Mouse (Mus musculus): ENCODE results near the gene Cwc27.
A peak's percentile ranks its signal among the peaks of the same experiment; 100 is the strongest.

Cwc27 gene

DNA sequence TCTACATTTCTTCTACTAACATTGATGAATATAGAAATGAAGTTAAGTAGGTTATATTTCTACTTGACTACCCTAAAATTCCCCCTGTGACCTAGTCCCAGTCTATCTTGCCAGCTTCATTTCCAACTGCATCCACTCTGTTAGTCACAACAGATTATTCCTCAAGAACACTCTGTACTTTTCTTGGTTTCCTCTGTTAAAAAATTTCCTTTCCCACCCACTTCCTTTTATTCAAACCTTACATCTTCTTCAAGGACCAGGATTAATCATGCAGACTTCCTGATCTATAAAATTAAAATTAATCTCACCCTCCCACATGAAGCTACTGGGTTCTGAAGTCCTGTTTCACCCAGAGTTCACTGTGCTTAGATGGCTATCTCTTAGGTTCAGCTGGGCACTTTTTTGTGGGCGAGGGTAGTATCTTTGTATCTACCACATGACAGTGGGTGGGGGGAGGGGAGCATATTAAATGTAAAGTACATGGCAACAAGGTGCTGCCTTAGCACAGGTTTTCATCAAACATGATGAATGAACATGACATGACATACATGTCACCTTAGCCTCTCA is 37.8 kb downstream of the Cwc27 start:
- DNase-seq (ENCODE audit: low spot score in 2 of 2): no peak

DNA sequence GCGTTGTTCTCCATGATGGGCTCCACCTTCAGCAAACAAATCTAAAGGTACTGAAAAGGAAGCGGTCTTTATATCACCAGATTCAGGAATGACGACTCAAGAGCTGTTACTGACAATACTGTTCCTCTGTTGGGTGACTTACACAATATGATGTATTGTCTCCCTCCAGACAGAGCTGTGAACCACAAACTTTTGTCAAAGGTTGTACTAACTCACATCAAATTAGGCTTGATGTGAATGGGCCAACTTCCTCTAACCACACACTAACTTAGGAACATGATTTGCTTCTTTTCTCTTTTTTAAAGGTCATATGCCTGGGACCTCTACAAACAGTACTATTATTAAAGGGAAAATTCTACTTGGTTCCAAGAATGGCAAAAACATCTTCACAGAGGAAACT is 53.7 kb downstream of the Cwc27 start:
- DNase-seq (ENCODE audit: low spot score in 2 of 2): no peak

- DNase-seq (ENCODE audit: low spot score in 2 of 2): no peak
These were observed 54.5 kb downstream of the Cwc27 start for GRCm38 (mm10) chr13:104762401-104762800.

GRCm38 (mm10) chr13:104759381-104759780 is 57.6 kb downstream of the Cwc27 start:
- DNase-seq (ENCODE audit: low spot score in 2 of 2): no peak

- peak in 1 of 2 experiments; percentile 4 for DNase-seq (ENCODE audit: low spot score in 2 of 2)
These were observed 69.9 kb downstream of the Cwc27 start for GRCm38 (mm10) chr13:104747032-104747431.

GRCm38 (mm10) chr13:104742866-104743265 is 74.1 kb downstream of the Cwc27 start:
- DNase-seq (ENCODE audit: low spot score in 2 of 2): no peak

GRCm38 (mm10) chr13:104729261-104730046 is 87.5 kb downstream of the Cwc27 start:
- DNase-seq (ENCODE audit: low spot score in 2 of 2): no peak

DNA sequence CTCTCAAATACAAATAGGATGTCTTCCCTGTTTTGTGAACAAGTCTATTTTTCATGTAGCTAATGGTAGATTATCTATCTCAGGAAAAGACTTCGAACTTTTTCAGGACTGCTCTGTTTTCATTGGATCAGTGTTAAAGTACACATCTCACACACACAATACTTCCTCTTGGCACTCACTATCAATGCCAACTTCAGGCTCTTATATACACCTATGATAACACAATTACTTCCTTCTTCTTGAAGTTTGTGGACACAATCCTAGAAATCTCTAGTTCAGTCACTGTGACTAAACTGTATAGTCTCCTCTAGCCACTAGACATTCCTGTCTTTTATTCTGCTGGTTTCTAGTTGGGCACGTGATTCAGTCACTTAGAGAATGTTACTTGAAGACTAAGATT is 89.3 kb downstream of the Cwc27 start:
- DNase-seq (ENCODE audit: low spot score in 2 of 2): no peak

DNA sequence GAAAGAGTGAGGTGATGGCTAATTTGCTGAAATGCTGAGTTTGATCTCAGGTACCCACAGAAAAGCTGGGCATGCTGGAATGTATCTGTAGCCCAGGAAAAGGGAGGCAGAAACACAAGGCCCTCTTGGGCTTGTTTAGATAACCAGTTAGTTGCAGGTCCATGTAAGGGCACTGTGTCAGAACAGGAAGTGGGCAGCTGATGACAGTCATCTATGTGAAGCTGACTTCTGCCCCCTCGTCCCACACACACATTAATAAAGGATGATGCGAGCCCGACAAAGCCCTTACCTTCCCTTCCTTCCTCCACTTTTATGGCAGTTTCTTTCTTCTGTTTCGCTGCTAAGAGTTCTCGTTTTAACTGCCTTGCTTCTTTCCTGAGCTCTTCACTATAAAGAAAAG is 96.8 kb downstream of the Cwc27 start:
- no peak for DNase-seq (ENCODE audit: low spot score in 2 of 2)

DNA sequence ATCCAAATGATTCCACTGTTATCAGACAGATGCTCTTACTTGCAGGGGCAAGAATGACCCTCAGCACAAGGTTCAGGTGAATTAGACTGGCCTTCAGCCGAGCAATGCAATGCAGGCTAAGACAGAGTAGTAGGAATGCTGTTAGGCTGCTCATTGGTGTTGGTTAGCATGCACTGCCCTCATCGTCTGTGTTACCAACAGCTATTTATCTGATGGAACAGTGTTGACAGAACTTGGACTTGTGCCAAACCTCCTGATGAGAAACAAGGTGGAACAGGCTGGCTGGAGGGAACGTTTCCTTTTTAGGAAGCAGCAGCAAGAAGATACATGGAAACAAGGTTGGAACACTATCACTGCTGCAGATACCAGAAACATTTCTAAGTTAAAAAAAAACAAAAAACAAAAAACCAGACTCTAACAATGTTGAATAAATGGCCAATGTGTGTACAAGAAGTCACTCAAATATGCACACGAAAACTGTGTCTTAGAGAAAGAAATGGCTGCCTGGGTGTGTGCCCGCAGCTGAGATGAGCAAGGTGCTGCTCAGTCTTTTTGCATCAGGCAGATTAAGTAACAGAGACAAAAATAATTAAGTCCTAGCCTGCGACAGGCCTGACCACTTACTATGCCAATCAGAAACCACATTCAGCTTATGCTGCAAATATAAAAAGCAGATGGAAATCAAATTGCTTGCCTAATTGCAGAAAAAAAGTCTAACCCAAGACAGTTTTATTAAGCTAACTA is 122.2 kb downstream of the Cwc27 start:
- peak in 1 of 2 experiments; percentile 67 for DNase-seq (ENCODE audit: low spot score in 2 of 2)

- no peak for DNase-seq (ENCODE audit: low spot score in 2 of 2)
These were observed 124.2 kb downstream of the Cwc27 start for GRCm38 (mm10) chr13:104692710-104693109.

- DNase-seq (ENCODE audit: low spot score in 2 of 2): no peak
These were observed 131.4 kb downstream of the Cwc27 start for GRCm38 (mm10) chr13:104685537-104685936.

DNA sequence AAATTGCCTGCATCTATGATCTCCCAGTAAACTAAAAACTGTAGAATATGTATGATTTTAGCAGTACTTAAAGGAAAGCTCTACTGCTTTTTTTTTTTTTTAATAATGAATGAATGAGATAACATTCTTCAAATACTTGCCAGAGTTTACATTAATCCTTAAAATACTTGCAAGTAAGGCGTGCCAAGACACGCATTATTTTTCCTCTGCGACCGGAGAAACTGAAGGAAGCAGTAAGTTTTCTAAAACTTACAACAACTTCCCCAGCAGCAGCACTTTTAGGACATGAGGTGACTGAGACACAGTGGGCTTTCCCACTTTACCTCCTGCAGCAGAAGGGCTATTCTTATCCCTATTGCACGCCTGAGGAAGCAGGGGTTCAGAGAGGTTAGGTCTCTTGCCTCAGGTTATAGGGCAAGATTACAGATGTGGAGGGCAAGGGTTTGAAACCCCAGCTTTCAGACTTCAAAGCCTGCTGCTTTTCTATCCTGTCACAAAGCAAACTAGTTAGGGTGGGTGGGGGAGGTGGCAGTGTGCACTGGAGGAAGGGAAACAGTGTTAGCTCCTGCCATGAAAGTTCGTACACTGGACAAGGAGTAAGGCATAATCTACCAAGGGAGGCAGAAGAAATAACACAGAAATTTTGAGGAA is 132.5 kb downstream of the Cwc27 start:
- no peak for DNase-seq (ENCODE audit: low spot score in 2 of 2)

DNA sequence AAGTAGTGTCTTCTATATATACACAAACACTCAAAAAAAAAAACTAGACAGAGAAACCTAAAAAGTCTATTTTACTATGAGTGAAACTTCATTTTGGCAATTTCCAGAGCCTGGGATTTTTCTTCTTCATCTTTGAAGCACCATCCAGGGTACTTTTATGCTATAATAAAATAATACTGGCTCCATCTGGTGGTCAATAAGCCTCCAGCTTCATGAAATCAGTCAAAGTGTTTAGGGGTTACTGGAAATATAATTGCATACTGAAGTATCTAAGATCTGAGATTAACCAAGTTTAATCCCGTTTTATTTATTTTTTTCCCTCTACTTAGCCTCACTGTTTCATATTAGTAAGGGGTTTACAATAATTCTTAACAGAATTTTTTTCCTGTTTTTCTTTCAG is 135.7 kb downstream of the Cwc27 start:
- no peak for DNase-seq (ENCODE audit: low spot score in 2 of 2)

DNA sequence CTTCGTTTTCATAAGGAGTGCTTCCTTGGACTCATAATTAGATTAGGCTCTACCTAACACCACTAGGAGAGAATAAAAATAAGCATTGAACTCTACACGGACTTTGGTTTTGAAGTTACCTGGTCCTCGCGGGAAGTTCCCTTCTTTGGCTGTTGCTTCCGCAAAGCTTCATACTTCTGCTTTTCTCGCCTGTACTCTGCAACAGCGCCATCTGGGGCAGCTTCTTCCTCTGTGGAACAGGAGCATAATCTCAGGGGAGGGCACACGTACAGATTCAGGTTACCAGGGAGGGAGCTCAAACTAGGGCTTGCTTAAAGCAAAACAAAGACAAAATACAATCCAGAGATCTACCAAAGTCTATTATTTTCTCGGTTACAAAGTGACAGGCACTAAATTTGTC is 155.8 kb downstream of the Cwc27 start:
- no peak for DNase-seq (ENCODE audit: low spot score in 2 of 2)

GRCm38 (mm10) chr13:104660042-104660680 is 156.8 kb downstream of the Cwc27 start:
- DNase-seq (ENCODE audit: low spot score in 2 of 2): no peak

DNA sequence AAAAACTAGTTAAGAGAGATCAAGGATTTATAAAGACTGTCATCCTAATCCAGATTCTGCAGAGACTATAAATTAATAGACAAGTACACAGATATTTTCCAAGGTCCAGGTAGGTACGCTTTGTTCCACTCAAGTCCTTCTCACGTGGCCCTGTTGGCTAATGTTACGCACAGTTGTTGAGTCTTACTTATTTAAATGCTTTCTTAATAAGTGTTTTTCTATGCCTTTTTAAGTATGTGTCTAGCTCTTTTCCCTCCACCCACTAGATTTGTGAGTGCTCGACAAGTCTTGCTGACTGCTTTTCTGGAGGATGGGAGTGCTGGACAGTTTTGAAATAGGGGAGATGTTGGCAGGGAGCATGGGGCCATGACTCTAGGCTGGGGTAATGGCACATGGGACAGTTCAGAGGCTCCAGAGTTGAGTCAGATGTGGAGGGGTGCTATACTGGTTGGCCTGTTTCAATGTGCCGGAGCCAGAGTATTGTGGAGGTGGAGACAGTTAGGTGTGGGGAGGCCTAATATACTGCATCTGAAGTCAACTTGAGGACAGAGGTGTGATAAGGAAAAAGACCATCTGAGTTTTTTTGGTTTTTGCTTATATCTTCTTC is 160.2 kb downstream of the Cwc27 start:
- DNase-seq (ENCODE audit: low spot score in 2 of 2): no peak

DNA sequence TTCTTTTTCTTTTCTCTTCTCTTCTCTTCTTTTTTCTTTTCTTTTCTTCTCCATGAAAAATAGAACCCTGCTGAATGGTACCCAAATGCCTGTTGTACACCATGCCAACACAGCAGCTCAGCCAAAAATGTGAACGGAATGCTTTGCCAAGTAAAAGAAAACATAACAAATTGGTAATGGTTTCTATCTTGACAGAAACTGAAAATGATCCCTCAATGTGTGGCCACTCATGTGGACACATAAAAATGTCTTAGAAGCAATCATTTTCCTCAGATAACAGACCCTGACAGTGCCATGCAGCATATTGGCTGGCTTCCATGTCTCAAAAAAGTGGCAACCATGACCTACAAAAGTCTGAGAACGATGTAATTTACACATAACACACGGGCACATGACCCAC is 161.8 kb downstream of the Cwc27 start:
- no peak for DNase-seq (ENCODE audit: low spot score in 2 of 2)

DNA sequence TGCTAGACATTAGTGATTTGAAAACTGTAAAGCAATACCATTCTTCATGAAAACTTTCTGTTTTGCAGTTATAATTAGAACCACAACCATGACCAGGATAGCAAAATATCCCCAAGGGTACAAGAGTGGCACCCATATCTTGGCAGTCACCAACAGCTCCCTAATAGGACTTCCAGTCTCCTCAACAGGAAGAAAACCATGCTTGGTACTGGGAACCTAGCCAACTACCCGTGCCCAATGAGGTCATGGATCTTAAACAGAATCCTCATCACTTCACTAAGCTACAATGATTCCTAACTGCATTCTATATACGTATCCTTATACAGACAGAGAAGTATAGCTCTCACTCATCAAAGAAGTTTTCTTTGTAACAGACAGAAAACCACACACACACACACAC is 165.2 kb downstream of the Cwc27 start:
- DNase-seq (ENCODE audit: low spot score in 2 of 2): no peak

DNA sequence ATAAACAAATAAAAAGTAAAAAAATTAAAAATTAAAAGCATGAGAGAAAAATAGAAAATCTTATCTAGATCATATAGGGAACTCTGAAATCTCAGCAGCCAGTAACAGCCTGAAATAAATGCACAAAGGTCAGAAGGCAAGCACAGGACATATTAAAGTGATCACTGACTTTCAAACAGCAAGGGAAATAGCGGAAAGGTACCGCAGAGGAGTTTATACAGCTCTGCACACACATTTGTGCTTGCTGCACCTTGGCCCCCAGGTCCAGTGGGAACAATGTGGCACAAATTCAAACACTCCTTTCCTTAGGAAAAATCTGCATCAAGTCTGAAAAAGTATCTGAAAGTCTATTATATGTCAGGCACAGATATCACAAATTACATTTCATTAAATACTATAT is 166.3 kb downstream of the Cwc27 start:
- DNase-seq (ENCODE audit: low spot score in 2 of 2): no peak

GRCm38 (mm10) chr13:104650145-104650544 is 166.8 kb downstream of the Cwc27 start:
- no peak for DNase-seq (ENCODE audit: low spot score in 2 of 2)

All from cerebellum, postnatal 4 days (tissue).